Mouse (Mus musculus) fat pad, adult 2 months (tissue): ENCODE data around the gene Matn3.

Source experiments
- DNase-seq: peaks from one replicate; pipeline ENCODE4 v3.0.0-alpha.2; 2011; ENCODE audit warnings: low read depth, low spot score; ENCODE audit errors: extremely low read depth

Gene Matn3

GRCm38 (mm10) chr12:9020431-9020830, 72.7 kb downstream of the Matn3 start:
- DNase-seq = no peak

GRCm38 (mm10) chr12:9020986-9021385, 73.3 kb downstream of the Matn3 start:
- no peak for DNase-seq
